ENCODE assay signal across 9 mouse cellular contexts in genomic region chr2:157095005-157095755, GRCm38 (mm10). TPM values are rescaled to one million over a fixed set of nuclear protein-coding genes. Genes with fewer than 3 reads are reported as not detected.
A peak's percentile ranks its signal among the peaks of the same experiment; 100 is the strongest.
DNase-seq lines count a peak whose midpoint lies in the region; ATAC-seq and TF ChIP-seq lines count a peak whose summit lies in the region.
"Had no signal": no experiment of that assay in that cellular context is flagged by ENCODE, and none has a peak within 500 bp of the region (broad histone marks: within the 10 kb centered on the region; RNA-seq: fewer than 3 reads in every experiment).

No protein-coding gene starts in this region.

- TF ChIP-seq CTCF in small intestine, adult 2 months (IDR thresholded peaks at IDR 0.05; ENCODE audit: extremely low read depth, insufficient read length, insufficient replicate concordance, low read depth, low read length): peak; percentile 90; the same call in 1 of the 2 replicates

- peak; percentile 75 for DNase-seq in layer of hippocampus, adult 11-12 months (ENCODE audit: low spot score)
- no peak for DNase-seq in layer of hippocampus, adult 9-10 months (ENCODE audit: low spot score)
- peak; percentile 79 to 81 for DNase-seq in adrenal gland, postnatal 36 days
- peak; percentile 79 for DNase-seq in embryonic facial prominence, embryonic 11.5 days (ENCODE audit: low spot score)
- peak; percentile 81 to 91 for DNase-seq in heart, postnatal 10 days
- DNase-seq in layer of hippocampus, postnatal 14 days (ENCODE audit: low spot score in 2 of 2): peak; percentile 70 to 77

- no peak for TF ChIP-seq POLR2A in small intestine, adult 2 months (IDR thresholded peaks at IDR 0.05; ENCODE audit: low read depth, low read length)

- H3K4me3 ChIP-seq in embryonic facial prominence, embryonic 11.5 days (ENCODE audit: low read depth, low read length): no peak overlapping the region
- H3K4me3 ChIP-seq in megakaryocyte, embryonic 14.5 days (replicated peaks): peak overlapping the region; percentile 12
- H3K4me3 ChIP-seq in small intestine, adult 2 months (ENCODE audit: low read depth, low read length): no peak overlapping the region
- H3K4me3 ChIP-seq: liver, embryonic 15.5 days had no signal

- no peak overlapping the region for H3K4me2 ChIP-seq in embryonic facial prominence, embryonic 11.5 days (ENCODE audit: low read depth, low read length)
- H3K4me2 ChIP-seq: liver, embryonic 15.5 days had no signal

- H3K9me3 ChIP-seq in embryonic facial prominence, embryonic 11.5 days (replicated peaks; ENCODE audit: control insufficient read depth, low read length): no peaks in the 10 kb centered on the region
- H3K9me3 ChIP-seq in megakaryocyte, embryonic 14.5 days: no peaks in the 10 kb centered on the region
- H3K9me3 ChIP-seq: liver, embryonic 15.5 days had no signal

- H3K36me3 ChIP-seq in embryonic facial prominence, embryonic 11.5 days (replicated peaks; ENCODE audit: control insufficient read depth, insufficient read depth, low read depth, low read length): no peaks in the 10 kb centered on the region; the same call in 1 of the 2 replicates
- peaks cover 51% of the 10 kb centered on the region for H3K36me3 ChIP-seq in megakaryocyte, embryonic 14.5 days (replicated peaks; ENCODE audit: low read length)
- H3K36me3 ChIP-seq in small intestine, adult 2 months (ENCODE audit: control insufficient read depth, insufficient read depth, low read length): peaks cover 39% of the 10 kb centered on the region

- intact Hi-C loops in heart, postnatal 10 days (cut with DNase I): loop anchor here (1.0 to 5.0 kb wide), 4 partner anchors 64 to 288 kb away; no protein-coding TSS in a partner anchor

- 61% methylated on average over 9 of the region's 9 CpGs for WGBS in embryonic facial prominence, embryonic 11.5 days
- 65% methylated on average over 9 of the region's 9 CpGs for WGBS in small intestine, adult 2 months

- no peaks in the 10 kb centered on the region for H3K4me1 ChIP-seq in embryonic facial prominence, embryonic 11.5 days (ENCODE audit: control insufficient read depth, insufficient read depth, low read length)
- peaks cover 32% of the 10 kb centered on the region for H3K4me1 ChIP-seq in megakaryocyte, embryonic 14.5 days
- H3K4me1 ChIP-seq in small intestine, adult 2 months (ENCODE audit: control insufficient read depth, insufficient read depth, insufficient read length, low read length): no peaks in the 10 kb centered on the region
- H3K4me1 ChIP-seq: liver, embryonic 15.5 days had no signal

- H3K9ac ChIP-seq in embryonic facial prominence, embryonic 11.5 days (replicated peaks; ENCODE audit: low read length): no peak overlapping the region
- H3K9ac ChIP-seq: liver, embryonic 15.5 days had no signal

- H3K27me3 ChIP-seq in embryonic facial prominence, embryonic 11.5 days (ENCODE audit: control insufficient read depth, insufficient read depth, low read length): no peaks in the 10 kb centered on the region
- peaks cover 32% of the 10 kb centered on the region for H3K27me3 ChIP-seq in megakaryocyte, embryonic 14.5 days (replicated peaks)
- H3K27me3 ChIP-seq in small intestine, adult 2 months (ENCODE audit: control insufficient read depth, insufficient read depth, low read length): no peaks in the 10 kb centered on the region
- H3K27me3 ChIP-seq: liver, embryonic 15.5 days had no signal

- ATAC-seq in embryonic facial prominence, embryonic 11.5 days (replicated peaks; ENCODE audit: insufficient number of reproducible peaks, low FRiP score, low TSS enrichment, low read depth): no peak; the same call in 1 of the 2 replicates

- H3K27ac ChIP-seq in embryonic facial prominence, embryonic 11.5 days (replicated peaks; ENCODE audit: low read depth, low read length): no peak overlapping the region
- no peak overlapping the region for H3K27ac ChIP-seq in small intestine, adult 2 months (ENCODE audit: insufficient read depth, low read depth, low read length)
- H3K27ac ChIP-seq: liver, embryonic 15.5 days had no signal

RNA-seq across cellular contexts. Expression of gene Tldc2, which starts 8.3 kb away (rescaled TPM):
- not detected for total RNA-seq in adrenal gland, postnatal 36 days (2021)
- polyA plus RNA-seq in embryonic facial prominence, embryonic 11.5 days (2014; fragmentation: Nextera tagmentation; extraction: Ambion mirVana): not detected in 2 replicates
- not detected for total RNA-seq in heart, postnatal 10 days (2021)
- not detected for total RNA-seq in layer of hippocampus, postnatal 14 days (2021)
- polyA plus RNA-seq in megakaryocyte, embryonic 14.5 days (2012; ENCODE audit: insufficient read depth, low replicate concordance): not detected in 2 replicates
- 8.8 and 12.4 TPM in 2 replicates for polyA plus RNA-seq in small intestine, adult 2 months (2012; rRNA removed)
- polyA plus RNA-seq: liver, embryonic 15.5 days had no signal

RNA-seq across cellular contexts. Expression of gene Soga1, which starts 16.1 kb away (rescaled TPM):
- 10 to 100 TPM; 36.3 to 38.7 TPM for total RNA-seq in adrenal gland, postnatal 36 days (2021)
- polyA plus RNA-seq in embryonic facial prominence, embryonic 11.5 days (2014; fragmentation: Nextera tagmentation; extraction: Ambion mirVana): 5.4 and 5.6 TPM in 2 replicates
- 10 to 100 TPM; 33.3 to 34.6 TPM for total RNA-seq in heart, postnatal 10 days (2021)
- 10 to 100 TPM; 63.0 to 66.5 TPM for total RNA-seq in layer of hippocampus, postnatal 14 days (2021)
- 3.8 and 5.8 TPM in 2 replicates for polyA plus RNA-seq in megakaryocyte, embryonic 14.5 days (2012; ENCODE audit: insufficient read depth, low replicate concordance)
- 4.6 and 6.3 TPM in 2 replicates for polyA plus RNA-seq in small intestine, adult 2 months (2012; rRNA removed)

RNA-seq across cellular contexts. Expression of gene Samhd1, which starts 39.9 kb away (rescaled TPM):
- total RNA-seq in adrenal gland, postnatal 36 days (2021): 10 to 100 TPM; 22.5 to 25.4 TPM
- polyA plus RNA-seq in embryonic facial prominence, embryonic 11.5 days (2014; fragmentation: Nextera tagmentation; extraction: Ambion mirVana): 33.3 and 34.0 TPM in 2 replicates
- total RNA-seq in heart, postnatal 10 days (2021): 10 to 100 TPM; 20.5 to 25.3 TPM
- 10 to 100 TPM; 14.3 to 14.5 TPM for total RNA-seq in layer of hippocampus, postnatal 14 days (2021)
- 16.0 and 27.3 TPM in 2 replicates for polyA plus RNA-seq in megakaryocyte, embryonic 14.5 days (2012; ENCODE audit: insufficient read depth, low replicate concordance)
- 18.9 and 47.7 TPM in 2 replicates for polyA plus RNA-seq in small intestine, adult 2 months (2012; rRNA removed)
